Mouse (Mus musculus) T-cell, adult 2 months (primary cell): Measurements from ENCODE around the gene Kri1.
"Not testable (repeated sequence)": the region's sequence is repeated elsewhere in the genome, so short reads cannot be mapped to it uniquely, and the experiment has no call there.

Experiments
- DNase-seq: peaks from one replicate; pipeline ENCODE4 v3.0.0; 2022; ENCODE audit warnings: low spot score

The Kri1 gene

DNA sequence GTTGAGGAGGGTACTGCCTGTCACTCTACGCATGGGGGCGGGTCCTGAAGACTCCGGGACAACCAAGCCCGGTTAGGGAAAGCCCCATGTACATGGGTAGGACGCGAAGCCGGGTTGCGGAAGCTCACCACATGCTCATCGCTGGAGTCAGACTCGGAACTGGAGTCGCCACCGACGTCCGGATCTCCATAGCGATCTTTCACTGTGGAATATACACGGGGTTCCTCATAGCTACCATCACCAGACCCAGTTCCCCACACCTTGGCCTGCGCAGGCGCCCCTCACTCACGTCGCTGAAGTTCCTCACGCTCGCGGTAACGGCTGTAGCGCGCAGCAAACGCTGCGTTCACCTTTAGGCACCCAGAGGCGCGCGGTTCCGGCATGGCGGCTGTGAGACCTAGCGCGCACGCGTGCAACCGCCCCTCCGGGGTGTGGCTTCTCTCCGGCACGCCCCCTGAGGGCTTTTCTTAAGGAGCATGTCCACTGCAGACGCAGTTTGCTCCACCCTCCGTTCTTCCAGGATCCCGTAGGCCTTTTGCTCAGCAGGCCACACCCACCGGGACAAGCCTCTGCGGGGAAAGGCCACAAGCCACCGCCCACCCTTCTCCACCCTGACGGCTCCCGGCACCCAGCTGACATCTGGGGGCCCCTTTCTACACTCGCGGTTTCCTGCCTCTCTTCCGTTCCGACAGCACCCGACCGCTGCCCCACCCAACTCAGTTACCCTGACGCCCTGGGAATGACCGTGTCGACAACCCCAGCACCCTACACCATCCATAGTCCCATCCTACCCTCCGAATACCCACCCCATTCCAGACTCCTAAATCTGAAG, at the start of gene Kri1:
Gene Kri1 (minus strand): TSS at position 399 of the 832 bp plus-strand sequence.
- peak; percentile 98 for DNase-seq

- DNase-seq = no peak
These were observed 48.7 kb upstream of the Kri1 start for GRCm38 (mm10) chr9:21336491-21336890.

DNA sequence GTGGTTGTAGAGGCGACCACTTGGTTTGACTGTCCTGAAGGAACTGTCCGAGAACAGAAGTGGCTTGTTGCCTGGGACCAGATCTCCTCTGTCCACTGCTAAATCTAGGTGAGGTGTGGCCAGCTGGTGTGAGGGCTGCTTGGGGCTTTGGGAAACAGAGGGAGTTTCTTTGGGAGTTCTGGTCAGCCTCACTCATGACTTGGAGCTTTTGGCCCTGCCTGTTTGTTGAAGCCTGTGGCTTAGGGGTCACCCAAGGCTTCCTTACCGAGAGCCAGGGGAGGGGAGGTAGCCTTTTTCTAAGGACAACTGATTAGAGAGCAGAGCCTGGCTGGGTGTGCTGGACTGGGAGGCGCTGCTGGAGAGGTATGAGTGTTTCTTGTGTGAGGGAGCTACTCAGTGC, 47.6 kb upstream of the Kri1 start:
- no peak for DNase-seq

DNA sequence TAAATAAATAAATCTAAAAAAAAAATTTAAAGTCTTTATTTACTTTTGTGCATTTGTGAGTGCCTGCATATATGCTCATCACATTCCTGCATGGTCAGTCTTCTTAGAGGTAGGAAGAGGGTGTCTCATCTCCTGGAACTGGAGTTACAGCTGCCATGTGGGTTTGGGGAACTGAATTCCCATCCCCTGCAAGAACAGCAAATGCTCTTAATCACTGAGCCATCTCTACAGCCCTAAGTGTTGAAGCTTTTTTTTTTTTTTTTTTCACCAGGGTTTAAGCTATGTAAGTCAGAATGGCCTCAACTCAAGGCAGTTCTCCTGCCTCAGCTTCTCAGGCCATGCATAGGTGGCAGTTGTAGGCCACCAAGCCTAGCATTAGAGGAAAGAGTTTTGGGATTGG, 47.0 kb upstream of the Kri1 start:
- DNase-seq = no peak

GRCm38 (mm10) chr9:21333523-21333922, 45.8 kb upstream of the Kri1 start:
- DNase-seq = no peak

DNA sequence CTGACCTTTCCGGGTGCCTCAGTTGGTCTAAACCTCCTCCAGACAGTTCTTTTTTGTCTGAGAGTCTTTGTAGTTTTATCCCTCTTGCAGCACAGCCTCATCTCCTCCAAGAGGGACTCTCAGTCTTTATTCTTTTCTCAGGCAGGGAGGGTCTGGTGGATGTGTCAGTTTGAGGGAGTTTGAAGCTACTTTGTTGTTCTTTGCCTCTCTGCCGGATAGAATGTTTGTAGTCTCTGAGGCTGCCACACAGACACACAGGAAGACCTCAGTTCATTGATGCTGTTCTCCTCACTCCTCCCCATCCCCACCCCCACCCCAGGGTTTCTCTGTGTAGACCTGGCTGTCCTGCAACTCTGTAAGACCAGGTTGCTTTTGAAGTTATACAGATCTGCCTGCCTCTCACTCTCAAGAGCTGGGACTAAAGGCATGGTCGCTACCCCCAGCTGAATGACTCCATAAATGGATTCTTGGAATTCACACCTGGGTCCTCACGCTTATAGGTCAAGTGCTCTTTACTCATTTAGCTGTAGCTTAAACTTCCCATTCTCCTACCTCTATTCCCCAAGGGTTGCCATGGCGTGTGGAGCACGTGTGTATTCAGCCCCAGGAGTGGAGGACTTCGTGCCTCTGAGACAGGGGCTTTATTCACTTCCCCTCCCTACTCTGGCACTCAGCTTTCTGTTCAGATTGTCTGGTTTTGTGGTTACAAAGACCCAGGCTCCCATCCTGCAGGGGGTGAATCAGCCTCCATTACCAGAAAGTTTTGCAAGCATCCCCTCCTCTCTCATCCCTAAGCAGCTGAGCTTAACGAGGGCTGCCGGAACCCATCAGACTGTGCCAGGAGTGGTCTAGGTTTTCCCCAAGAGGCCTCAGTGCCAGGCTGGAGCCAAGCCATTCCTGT, 44.6 kb upstream of the Kri1 start:
- DNase-seq = peak; percentile 56

DNA sequence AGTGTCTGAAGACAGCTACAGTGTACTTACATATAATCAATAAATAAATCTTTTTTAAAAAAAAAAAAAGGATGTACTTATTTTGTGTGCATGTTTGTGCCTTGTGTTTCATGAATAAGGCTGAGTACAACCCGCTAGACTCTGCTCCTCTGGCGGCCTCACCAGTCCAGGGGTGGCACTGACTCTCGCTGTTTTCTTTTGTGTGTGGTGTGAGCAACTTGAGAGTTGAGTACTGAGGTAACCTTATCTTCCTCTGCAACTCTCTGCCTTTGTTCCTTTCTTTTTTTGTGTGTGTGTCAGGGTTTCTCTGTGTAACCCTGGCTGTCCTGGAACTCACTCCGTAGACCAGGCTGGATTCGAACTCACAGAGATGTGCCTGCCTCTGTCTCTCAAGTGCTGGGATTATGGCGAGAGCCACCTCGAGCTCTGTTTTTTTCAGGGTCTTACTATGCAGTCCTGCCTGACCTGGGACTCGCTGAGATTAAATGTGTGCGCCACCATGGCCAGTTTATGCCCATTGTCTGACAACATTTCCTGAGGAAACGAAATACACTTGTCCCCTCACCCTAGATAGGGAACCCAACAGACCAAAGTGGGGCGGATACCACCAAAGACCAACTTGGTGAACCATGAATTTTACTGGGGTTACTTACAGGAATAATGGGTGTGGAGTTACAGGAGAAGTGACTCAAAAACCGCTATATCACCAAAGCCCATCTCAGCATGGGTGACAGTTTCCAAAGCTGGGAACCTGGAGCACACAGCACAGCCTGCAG, 43.8 kb upstream of the Kri1 start:
- no peak for DNase-seq

DNA sequence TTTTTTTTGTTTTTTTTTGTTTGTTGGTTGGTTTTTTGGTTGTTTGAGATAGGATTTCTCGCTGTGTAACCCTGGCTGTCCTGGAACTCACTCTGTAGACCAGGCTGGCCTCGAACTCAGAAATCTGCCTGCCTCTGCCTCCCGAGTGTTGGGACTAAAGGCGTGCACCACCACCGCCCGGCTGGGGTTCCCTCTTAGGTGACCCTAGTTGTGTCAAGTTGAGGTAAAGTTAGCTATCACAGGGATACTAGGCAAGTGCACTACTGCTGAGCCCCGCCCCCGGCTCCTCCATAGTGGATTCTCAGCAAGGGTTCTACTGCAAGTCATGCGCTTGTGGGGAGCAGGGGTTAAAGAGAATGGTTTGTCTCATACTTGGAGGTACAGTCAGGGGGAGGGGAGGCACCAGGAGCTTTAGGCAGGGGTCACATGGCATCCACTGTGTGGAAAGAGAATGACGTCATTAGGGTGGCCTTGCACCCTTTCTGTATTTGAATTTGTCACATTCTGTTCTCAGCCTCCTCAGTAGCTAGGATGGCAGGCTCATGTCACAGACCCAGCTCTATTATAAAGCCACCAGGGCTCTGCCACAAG, 42.0 kb upstream of the Kri1 start:
- no peak for DNase-seq

DNA sequence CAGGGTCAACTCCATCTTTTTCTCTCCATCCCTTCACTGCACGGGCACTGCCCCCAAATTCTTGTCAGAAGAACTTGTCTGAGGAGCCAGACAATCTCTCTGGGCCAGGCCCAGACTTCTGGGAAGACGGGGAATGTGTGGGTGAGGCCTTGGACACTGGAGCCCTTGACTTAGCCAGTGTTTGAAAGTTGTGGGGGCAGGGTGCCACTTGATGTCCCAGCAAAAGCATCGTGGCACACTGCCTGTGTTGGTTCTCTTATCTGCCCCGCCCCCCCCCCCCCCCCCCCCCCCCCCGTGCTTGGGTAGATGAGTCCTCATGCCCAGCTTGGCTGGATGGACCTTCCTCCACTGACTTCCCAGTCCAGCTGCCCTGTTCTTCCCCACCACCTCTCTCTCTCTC, 41.3 kb upstream of the Kri1 start:
- no peak for DNase-seq

DNA sequence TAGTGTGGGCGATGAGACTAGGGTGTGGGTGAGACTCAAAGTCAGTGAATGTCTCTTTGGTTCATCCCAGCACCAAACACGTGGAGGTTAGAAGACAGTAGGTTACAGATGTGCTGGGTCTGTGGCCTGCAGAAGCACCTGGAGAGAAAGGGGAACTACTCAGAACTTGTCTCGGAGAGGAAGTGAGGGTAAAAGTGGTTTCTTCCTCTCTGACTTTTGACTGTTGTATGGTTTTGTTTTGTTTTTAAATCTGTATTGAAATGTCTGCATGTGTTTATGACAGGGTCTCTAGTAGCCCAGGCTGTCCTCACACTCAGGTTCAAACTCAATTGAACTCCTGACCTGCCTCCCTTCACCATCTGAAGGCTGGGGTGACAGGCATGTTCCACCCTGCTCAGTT, 40.3 kb upstream of the Kri1 start:
- DNase-seq = peak; percentile 81

DNA sequence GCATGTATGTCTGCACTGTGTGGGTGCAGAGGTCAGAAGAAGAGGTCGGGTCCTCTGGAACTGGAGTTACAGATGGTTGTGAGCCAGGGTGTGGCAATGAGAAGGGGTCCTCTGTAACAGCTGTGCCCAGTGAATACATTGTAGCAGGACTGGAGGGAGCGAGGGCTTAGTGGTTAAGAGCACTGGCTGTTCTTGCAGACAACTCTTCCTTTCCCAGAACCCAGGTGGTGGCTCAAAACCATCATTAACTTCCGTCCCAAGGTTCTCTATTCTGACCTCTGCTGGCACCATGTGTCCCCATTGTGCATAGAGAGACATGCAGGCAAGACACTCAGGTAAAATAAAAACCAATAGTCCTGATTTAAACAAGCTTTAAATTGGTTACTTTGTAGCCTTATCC, 39.8 kb upstream of the Kri1 start:
- DNase-seq = no peak

- no peak for DNase-seq
These were observed 36.5 kb upstream of the Kri1 start for GRCm38 (mm10) chr9:21324269-21324668.

GRCm38 (mm10) chr9:21322917-21323297, 35.1 kb upstream of the Kri1 start:
- DNase-seq = not testable (repeated sequence)

DNA sequence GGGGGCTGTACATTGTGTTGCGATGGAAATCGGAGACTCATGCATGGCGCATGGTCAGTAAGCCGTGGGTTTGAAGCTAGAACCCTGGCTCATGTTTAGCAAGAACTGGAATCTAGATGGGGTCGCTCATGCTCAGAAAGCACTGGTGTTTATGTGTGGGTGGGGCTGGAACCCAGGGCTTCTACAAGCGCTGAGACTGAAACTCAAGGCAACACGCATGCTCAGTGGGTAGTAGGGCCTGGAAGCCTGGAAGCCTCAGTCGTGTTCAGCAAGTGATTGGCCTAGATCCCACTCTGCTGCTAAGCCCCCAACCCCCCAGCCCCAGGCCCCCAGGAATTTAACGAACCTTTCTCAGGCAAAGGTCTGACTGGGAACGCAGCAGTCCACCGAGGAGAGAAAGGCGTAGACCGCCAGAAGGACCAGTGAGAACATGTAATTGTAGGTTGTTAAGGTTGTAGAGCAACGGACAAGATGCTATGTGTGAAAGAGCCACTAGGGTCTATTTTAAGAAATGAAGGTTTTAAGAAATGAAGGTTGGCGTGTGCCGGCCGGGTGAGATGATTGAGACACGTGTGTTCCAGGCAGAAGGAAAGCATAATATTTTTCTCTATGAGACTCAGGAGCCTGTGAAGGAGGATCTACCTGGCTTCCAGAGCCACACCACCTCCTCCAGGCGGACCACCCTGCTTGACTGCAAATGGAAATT, 34.6 kb upstream of the Kri1 start:
- DNase-seq = peak; percentile 44

GRCm38 (mm10) chr9:21321513-21321835, 33.7 kb upstream of the Kri1 start:
- peak; percentile 56 for DNase-seq

- DNase-seq = peak; percentile 76
These were observed 33.1 kb upstream of the Kri1 start, which contains the start of gene Slc44a2 for GRCm38 (mm10) chr9:21320619-21321512. Gene Slc44a2 (plus strand): TSS chr9:21320698.

- no peak for DNase-seq
These were observed 32.5 kb upstream of the Kri1 start for GRCm38 (mm10) chr9:21320280-21320618.

- DNase-seq = no peak
These were observed 31.7 kb upstream of the Kri1 start for GRCm38 (mm10) chr9:21319503-21319902.

DNA sequence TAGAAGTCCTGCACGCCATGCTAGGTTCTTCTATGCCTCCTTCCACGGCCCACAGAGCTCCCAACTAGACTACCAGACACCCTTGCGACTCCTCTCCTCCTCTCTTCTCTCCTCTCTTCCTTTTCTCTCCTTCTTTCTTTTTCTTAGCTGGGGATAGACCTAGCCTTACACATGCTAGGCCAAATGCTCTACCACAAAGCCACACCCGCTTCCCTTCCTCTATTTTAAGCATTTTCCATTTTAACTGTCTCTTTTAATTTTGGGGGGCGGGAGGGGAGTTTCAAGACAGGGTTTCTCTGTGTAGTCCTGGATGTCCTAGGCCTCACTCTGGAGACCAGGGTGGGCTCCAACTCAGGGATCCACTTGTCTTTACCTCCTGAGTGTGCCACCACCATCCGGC, 31.0 kb upstream of the Kri1 start:
- no peak for DNase-seq

DNA sequence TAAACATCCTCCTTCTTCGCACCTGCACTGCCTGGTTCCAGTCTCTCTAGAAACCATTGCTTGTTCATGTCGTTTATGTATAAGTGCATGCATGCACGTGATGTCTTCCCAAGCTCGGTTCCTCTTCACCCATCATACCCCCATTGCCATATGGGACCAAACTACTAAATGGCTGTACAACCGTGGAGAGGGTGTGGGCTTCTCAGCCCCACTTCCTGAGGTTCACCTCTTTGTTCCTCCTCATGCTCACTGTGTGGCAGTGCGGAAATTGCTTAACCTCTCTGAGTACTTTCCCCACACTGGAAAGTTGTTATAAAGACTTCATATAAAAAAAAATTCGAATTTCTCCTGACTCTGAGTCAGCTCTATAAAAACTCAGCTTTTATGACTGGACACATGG, 28.9 kb upstream of the Kri1 start:
- DNase-seq = peak; percentile 61
